Mouse (Mus musculus) T-helper 17 cell (primary cell): Measurements from ENCODE around the gene Rplp1.

Experiments used
- in situ Hi-C, 2 experiments: fragments of 300-600 bp; cut with MboI, MseI; formaldehyde crosslinking; loops; 1 replicate in 1 of 2; 2 replicates in 1 of 2; pipeline ENCODE4 v1.15.1; 2025; ENCODE audit warnings: high pct_unique_total_duplicates in 2 of 2

The Rplp1 gene

DNA sequence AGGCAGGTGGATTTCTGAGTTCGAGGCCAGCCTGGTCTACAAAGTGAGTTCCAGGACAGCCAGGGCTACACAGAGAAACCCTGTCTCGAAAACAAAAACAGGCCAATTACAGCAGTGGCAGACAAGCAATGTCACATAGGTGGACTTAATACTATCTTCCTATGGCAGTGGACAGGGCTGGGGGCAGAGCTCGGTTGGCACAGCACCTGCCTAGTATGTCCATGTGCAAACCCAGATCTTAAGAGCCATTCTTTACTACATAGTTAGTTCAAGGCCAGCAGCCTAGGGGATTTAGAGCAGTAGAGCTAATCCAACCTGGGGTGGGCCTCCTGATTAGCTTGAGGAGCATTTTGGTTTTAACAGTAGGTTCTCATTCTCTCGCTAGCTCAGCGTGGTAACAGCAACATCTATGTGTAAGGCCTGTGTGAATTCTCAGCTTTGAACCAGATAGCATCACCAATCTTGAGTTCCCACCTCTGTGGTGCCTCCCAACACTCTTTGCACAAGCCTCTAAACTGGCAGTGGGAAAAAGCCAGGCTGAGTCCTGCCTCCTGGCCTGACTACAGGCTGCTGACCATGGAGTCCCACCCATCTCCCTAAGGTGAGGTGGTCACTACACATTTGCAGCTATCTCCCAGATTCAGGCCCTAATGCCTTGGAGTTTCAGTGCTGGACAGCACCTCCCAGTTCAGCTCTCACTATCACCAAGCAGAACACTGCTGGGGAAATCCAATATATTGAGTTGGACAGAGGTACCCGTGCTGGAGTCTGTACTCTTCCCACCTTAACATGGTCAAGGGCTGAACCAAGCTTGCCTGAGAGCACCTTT lies 2.8 kb downstream of the Rplp1 start:
- in situ Hi-C loops = no loop called here

DNA sequence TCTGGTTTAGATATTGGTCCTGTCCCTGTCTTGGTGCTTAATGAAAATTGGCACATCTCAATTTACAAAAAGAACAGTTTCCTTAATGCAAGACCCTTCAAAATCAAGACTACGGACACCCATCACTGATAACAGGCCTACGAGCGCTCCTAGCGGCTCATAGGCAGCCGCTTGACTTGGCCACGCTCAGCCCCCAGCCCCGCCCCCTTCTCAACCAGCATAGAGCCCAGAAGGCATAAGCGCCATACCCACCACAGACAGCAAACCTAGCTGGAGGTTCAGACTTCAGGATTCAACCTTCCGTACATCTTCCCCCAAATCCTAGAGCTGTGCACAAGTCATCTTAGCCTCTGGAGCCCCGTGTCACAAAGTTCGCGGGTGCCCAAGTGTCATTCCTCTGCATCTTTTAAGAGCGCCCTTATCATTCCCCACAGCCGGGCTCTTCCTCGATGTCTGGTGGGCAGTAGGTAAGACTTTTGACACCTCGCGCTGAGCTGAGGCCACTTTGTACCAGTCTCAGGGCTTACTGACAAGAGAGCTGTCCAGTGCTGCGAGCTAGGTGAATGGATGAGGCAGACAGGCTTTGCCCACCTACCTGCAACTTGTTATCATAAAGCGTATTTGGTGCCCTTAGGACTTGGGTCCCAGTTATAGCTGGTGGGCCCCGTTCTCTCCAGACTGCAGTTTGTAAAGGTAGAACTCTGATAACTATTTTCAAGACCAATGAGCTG lies 3.7 kb downstream of the Rplp1 start:
- in situ Hi-C loops = no loop called here

GRCm38 (mm10) chr9:61909633-61910032 lies 4.7 kb downstream of the Rplp1 start:
- in situ Hi-C loops = loop anchor here in 1 of 2 experiments (5.0 kb wide), 1 partner anchor 68 kb away; no protein-coding TSS in a partner anchor

DNA sequence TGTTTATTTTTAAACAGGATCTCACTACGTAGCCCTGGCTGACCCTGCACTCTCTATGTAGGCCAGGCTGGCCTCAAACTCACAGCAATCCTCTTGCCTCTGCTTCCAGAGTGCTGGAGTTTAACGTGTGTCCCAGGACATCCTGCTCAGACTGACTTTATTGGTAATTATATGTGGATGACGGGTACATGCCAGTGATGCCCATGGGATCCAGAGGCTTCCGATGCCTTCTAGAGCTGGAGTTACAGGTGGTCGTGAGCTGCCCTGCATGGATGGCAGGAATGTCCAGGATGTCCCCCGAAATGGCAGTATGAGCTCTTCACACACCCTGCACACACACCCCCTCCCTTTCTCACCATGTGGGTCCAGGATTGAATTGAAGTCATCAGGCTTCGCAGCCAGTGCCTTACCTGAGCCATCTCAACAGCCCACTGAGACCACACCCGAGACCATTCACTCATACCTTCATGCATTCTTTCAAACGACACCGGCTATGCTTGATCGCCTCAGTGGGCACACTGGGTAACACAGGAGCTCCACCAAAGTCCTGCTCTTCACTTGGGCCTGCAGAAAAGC lies 5.4 kb downstream of the Rplp1 start:
- in situ Hi-C loops = loop anchor here in 1 of 2 experiments (5.0 kb wide), 1 partner anchor 68 kb away; no protein-coding TSS in a partner anchor

GRCm38 (mm10) chr9:61908341-61908740 lies 6.0 kb downstream of the Rplp1 start:
- in situ Hi-C loops = loop anchor here in 1 of 2 experiments (5.0 kb wide), 1 partner anchor 69 kb away; no protein-coding TSS in a partner anchor

DNA sequence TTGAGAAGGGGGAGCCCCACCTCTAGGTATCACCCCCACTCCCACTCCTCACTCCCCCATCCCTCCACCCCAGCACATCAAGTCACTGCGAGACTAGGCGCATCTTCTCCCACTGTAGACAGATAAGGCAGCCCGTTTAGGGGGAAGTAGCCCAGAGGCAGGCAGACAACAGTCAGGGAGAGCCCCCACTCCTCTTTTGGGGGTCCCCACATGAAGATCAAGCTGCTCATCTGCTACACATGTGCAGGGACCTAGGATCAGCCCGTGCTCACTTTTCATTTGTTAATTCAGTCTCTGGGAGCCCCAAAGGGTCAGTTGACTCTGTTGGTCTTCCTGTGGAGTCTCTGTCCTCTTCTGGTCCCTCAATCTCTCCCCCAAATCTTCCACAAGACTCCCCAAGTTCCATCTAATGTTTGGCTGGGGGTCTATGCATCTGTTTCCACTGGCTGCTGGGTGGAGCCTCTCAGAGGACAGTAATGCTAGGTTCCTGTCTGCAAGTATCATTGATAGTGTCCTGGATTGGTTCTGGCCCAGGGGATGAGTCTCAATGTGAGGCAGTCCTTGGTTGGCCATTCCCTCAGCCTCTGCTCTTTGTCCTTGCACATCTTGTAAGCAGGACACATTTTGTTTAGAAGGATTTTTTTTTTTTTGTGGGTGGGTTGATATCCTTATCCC lies 6.6 kb downstream of the Rplp1 start:
- in situ Hi-C loops = loop anchor here in 1 of 2 experiments (5.0 kb wide), 1 partner anchor 70 kb away; no protein-coding TSS in a partner anchor

DNA sequence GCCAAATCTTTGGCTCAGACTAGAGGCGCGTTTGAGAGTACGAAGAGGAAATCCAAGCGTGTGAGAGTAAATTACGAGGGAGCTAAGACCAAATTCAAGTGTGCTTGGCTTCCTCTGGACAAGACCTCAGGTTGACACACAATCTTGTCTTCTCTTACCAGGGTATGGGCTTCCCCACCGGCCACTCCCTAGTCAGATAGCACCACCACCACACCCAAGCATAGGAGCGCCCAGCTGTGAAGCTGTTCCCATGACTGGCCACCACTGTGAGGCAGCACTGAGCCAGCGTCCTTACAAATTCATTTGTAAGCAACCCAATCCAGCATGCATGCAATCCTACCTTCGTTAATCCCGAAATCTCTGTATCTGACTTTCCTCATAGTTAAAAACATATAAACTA lies 7.4 kb downstream of the Rplp1 start:
- in situ Hi-C loops = loop anchor here in 1 of 2 experiments (5.0 kb wide), 1 partner anchor 70 kb away; no protein-coding TSS in a partner anchor

GRCm38 (mm10) chr9:61905576-61905975 lies 8.8 kb downstream of the Rplp1 start:
- in situ Hi-C loops = loop anchor here in 1 of 2 experiments (5.0 kb wide), 1 partner anchor 72 kb away; no protein-coding TSS in a partner anchor

- in situ Hi-C loops = no loop called here
These were observed 10.1 kb downstream of the Rplp1 start for GRCm38 (mm10) chr9:61904201-61904600.

DNA sequence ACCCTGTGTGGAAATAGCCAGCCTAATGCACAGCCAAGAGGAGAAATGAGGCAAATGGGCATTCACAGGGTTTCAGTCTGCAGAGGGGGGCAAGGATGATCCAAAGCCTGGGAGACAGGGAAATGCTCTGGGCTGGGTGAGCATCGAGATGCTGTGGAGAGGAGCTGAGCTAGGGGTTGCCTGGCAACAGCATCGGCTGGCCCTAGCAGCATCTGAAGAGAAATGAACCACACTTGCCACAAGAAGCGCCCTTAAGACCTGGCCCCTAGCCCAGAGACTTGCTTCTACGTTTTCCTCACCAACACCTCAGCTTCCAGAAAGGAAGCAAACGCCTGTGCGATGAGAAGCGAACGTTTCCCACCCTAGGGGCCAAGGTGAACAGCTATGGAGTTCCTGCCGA lies 11.9 kb downstream of the Rplp1 start:
- in situ Hi-C loops = no loop called here

GRCm38 (mm10) chr9:61901574-61901973 lies 12.8 kb downstream of the Rplp1 start:
- in situ Hi-C loops = no loop called here

DNA sequence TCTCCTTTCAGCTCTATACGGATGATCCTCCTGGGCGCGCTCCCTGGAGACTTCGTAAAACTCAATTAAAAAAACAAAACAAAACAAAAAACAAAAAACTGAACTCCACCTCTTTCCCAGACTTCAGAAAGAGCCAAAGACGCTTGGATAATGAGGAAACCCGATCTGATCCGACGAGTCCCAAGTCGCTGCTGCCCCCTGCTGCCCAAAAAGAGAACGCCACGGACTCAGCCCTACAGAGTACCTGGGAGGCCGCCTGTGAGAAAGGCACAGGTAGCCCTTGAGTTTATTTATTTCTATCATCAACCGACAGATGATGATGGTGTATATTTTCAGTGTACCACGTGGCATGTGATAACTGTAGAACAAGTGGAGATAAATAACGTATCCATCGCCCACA lies 14.5 kb downstream of the Rplp1 start:
- in situ Hi-C loops = no loop called here

DNA sequence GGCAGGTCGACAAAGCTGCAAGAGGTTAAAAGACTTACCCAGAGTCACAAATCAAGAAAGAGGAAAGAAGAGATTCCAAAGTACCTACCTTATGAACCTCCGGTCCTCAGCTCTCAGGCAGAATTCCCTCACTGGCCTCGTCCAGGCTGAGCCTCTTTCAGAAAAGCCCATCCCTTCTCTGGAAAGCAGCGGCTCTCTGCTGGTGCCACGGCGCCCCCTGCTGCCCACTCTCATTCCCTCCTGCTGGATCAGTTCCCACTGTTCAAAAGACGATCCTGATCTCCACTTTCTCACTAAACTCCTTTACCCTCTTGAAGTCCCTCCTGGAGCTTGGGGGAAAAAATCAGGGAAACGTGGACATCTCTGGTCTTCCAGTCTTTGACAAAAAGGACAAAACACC lies 15.9 kb downstream of the Rplp1 start:
- in situ Hi-C loops = no loop called here

DNA sequence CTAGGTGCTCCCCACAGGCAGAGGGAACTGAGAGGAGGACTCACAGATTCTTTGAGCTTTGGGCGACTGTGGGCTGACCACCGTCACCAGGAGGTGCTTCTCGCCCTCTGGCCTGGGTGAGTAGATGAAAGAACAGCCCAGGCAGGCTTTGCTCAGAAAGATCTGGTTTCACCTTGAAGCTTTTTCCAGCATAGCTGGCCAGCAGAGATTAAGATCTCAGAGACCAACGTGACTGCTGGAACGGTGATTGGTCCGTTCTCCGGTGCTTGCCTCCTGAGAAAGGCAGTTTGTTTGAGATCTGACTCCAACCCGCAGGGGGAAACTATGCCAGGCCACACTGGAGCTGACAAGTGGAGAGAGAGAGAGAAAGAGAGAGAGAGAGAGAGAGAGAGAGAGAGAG lies 19.3 kb downstream of the Rplp1 start:
- in situ Hi-C loops = no loop called here

- in situ Hi-C loops = no loop called here
These were observed 24.5 kb downstream of the Rplp1 start for GRCm38 (mm10) chr9:61889855-61890254.

DNA sequence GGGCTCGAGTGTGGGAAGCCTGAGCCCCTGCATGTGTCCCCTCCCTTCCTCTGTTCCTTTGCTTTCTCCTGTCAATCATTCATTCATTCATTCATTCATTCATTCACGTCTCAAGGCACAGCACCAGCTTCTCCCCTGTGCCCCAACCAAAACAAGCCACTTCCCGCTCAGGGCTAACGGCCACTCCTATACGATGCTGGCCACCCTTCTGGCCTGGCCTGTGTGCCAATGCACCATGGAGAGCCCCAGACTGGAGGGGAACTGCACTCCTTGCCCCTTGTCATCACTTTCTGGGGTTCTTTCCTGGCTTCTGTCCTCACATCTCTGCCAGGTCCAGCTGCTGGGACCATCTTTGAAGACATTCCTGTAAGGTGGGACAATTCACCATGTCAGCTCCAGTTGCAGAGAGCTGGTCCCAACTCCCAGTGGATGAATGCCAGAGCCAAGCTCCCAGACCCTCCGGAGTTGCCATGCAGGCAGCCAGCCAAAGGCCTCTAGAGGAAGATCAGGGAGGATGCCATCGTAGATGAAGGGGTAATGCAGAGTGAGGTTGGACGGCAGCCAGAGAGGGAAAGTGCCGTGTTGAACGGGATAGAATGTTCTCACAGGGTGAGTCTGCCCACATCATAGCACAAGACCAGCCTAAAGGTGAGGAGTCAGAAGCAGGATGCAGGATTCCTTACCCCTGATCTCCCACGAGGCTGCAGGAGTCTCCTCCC lies 26.5 kb downstream of the Rplp1 start:
- in situ Hi-C loops = no loop called here

DNA sequence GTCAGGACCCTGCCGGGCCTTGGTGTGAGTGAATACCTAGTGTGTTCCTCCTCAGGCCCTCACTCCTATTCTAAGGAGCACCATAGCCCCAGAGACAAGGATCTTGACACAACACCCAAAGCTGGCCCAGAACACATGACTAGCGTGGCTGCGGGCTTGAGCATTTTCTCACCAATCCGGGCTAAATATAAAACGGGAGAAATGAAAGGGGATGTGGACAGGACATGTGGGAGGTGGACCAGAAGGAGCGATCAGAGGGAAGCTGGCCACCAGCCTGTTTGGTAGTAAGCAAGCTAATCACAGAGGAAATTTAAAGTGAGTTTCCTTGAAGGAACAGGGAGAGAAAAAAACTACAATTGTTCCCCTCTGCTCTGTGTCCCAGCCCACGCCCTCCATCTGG lies 28.4 kb downstream of the Rplp1 start:
- in situ Hi-C loops = no loop called here

DNA sequence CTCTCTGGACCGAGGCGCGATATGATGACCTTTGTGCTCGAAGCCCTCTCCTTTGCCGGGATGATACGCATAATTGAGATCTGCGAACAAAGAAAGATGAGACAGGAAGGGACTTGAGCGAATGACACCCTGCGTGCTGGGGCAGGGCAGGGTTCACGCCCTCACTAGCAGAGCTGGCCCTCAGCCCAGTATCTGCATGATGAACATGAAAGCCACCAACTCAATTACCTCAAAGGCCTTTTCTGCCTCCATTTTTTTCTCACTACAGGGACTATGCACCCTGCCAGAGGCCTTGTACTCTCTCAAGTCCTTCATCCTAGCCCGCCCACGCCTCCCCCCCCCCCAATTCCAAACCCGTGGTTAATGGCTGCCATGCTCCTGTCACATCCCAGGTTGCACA lies 29.4 kb downstream of the Rplp1 start:
- in situ Hi-C loops = no loop called here

DNA sequence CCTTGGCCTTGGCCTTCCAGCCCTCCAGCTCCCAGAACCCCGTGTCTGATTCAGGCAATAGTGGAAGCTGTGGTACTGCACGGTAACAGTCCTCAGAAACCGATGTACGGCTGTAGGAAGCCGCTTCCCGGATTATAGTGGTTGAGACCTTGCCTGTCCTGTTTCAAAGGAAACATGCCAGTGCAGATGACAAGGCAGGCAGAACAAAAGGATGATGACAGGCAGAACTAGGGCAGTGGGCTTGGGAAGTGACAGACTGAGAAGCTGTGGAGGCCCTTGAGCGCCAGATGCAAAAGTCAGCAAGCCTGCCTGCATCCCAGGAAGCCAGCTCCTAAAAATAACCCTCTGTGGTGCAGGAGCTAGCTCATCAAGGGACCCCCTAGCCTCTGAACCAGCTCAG lies 30.0 kb downstream of the Rplp1 start:
- in situ Hi-C loops = no loop called here

GRCm38 (mm10) chr9:61882179-61882578 lies 32.2 kb downstream of the Rplp1 start:
- in situ Hi-C loops = no loop called here

DNA sequence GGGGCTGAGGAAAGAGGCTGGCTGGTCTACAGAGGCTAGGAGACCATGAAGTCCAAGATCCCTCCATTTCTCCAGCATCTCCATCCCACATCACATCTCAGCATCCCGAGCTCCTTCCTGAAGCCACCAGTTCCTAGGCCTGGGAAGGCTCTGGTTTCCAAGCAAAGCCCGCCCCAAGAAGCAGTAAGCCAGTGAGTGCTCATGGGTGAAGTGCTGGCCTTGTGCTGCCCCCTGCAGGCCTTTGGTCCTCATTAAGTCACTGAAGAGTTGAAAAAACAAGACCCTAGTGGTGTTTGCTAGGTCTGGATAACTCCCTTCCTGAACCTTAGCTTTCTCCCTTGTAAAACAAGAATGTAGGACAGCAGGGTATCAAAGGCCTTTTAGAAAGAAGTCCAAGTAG lies 35.5 kb downstream of the Rplp1 start:
- in situ Hi-C loops = no loop called here
